Mouse (Mus musculus): ENCODE data around the gene Tmem125.

- TF ChIP-seq CHD2 (IDR thresholded peaks at IDR 0.05; ENCODE audit: low read depth, low read length) (no peak), ZNF384 (IDR thresholded peaks at IDR 0.05; ENCODE audit: low read depth, low read length) (no peak), HCFC1 (IDR thresholded peaks at IDR 0.05; ENCODE audit: borderline replicate concordance, insufficient read depth, low read length) (no peak), ZC3H11A (IDR thresholded peaks at IDR 0.05; ENCODE audit: borderline replicate concordance, low read depth, low read length) (no peak), MAFK (IDR thresholded peaks at IDR 0.05; ENCODE audit: insufficient read depth, low read depth, low read length) (no peak)
Observed at GRCm38 (mm10) chr4:118517497-118518146, 26.2 kb downstream of the Tmem125 start.
